Mouse (Mus musculus) heart, postnatal 14 days (tissue): ENCODE data around the gene Gjb3. TPM values are rescaled to one million over a fixed set of nuclear protein-coding genes. Genes with fewer than 3 reads are reported as not detected.

Experiments
- DNase-seq, 2 experiments: peaks; one replicate each; pipeline ENCODE4 v3.0.0; 2021 to 2022
- intact Hi-C: fragments of 180-260 bp; cut with DNase I; formaldehyde crosslinking; loops from one replicate; pipeline ENCODE4 v1.15.1; 2025
- long read RNA-seq, 2 experiments: library from polyadenylated mRNA; stranded (forward); transcript quantifications; one replicate each; pipeline ENCODE4 v2.0.0; 2021
- total RNA-seq, 2 experiments: library from RNA; stranded (reverse); gene quantifications; 2 replicates each; pipeline ENCODE4 v1.2.3; 2021

Gjb3 gene
- total RNA-seq, result under 1 TPM in 1 of 2 experiments, not detected in 1; 0.22 TPM
- long read RNA-seq, experiment 1, result 0 reads
- long read RNA-seq, experiment 2, result 0 reads

DNA sequence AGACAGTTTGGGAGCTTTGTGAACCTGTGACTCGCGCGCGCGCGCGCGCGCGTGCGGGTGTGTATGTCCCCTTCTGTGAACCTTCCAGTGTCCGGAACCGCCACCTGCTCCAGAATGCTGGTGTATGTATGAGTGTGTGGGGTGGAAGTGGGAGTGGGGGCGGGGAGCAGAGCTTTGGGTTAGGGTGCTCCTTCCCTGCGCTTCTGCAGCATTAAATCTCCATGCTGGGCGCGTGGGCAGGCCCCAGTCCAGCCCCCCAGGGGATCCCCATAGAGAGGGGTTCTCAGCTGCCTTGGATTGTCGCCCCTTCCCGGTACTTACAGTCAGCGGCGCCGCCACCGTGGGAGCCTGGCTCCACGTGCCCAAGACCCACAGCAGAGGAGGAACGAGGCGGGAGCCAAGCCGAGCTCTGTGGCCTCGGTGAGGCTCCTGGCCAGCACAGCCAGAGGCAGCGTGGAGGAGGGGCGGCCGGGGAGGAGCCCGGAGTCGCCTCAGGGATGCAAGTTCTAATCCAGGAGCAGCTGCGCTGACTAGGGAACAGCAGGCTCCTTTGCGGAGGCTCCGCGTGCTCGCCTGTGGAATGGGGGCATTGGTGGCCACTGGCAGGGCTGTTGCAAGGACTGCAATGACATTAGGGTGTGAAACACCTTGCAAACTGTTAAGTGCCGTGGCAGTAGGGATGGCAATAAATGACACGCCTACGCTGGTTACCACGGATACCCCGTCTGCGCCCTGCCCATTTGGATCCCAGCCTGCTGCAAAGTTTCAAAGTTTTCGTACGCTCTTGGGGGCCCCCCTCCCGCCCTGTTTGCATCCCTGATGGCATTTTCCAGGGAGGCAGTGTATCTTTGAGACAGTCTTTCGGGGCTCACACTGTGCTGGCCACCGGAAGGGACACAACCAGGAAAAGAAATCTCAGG, at the start of gene Gjb3:
Gjb3 (minus strand) TSS at position 664 of the 920 bp plus-strand sequence.
- intact Hi-C loops, result no loop called here

DNA sequence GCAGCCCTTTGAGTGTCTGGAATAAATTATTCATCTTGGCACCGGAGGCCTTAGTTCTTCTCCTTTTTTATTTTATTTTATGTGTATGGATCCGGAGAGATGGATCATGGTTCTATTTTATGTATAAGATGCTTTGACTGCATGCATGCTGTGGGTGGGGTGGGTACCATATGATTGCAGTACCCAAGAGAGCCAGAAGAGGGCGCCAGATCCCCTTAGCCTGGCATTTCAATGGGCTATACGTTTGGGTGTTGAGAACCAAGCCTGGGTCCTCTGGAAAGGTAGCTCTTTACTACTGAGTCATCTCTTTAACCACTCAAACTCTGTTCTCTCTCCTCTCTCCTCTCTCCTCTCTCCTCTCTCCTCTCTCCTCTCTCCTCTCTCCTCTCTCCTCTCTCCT, 46.7 kb upstream of the Gjb3 start:
- no peak for DNase-seq
- intact Hi-C loops, result no loop called here

More for the DNA sequence above, at the start of gene Gjb3:
- no peak for DNase-seq

DNA sequence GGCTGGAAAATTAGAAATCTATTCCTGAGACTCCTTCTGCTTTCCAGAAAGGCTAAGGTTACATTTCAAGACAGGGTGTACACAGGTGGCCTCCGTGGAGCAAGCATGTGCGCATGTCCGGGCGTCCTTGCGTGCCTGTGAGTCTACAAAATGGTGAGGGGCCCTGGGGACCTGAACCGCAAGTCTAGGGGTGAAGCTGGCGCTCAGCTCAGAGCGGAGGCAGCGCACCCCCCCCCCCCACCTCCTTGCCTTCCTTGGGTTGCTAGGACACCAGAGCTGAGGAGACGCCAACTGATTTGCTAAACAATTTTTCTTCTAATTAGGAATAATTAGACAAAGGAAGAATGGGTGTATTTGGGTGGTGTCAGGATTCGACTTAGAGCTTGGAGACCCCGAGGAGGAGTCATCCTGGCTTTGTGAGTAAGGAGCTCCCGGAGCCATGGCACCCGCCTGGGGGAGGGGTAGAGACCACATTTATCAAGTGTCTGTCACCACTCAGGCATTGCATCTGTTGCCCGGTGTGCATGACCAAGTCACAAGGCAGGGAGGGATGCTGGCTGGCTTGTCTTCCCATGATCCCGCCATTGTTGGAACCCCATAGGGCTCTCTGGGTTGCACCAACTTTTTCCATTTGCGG, 45.0 kb upstream of the Gjb3 start:
- intact Hi-C loops, result no loop called here
- no peak for DNase-seq

DNA sequence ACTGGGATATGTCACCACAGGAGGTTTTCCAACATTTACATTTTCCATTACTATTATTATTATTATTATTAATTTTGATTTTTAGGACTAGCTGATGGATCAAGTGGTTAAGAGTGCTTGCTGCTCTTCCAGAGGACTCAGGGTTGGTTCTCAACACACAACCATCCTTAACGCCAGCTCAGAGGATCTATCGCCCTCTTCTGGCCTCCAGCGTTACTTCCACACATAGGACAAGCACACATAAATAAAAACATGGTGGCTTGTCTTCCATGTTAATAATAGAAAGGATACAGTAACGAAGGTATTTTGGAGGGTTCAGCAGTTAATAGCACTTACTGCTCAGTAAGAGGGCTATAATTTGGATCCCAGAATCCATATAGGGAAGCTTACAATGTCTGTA, 44.0 kb upstream of the Gjb3 start:
- intact Hi-C loops, result no loop called here

DNA sequence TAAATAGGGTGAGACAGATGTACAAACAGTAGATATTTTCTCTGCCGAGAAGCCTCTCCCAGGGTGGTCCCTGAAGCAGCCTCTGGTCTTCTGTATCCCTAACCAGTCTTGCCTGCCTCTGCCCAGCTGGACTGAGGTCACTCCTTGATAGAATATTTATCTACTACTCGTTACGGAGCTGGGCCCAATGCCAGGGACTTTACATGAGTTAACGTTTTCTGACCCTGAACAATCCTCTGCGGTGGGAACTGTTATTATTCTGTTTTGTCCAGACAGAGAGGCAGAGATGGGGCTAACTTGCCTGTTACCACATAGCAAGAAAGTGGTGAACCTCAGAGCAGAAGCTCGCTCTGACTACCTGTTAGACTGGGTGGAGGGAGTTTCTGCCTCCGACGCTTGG, 42.8 kb upstream of the Gjb3 start:
- no peak for DNase-seq
- intact Hi-C loops, result no loop called here

More for the DNA sequence above, 44.0 kb upstream of the Gjb3 start:
- DNase-seq, result no peak

DNA sequence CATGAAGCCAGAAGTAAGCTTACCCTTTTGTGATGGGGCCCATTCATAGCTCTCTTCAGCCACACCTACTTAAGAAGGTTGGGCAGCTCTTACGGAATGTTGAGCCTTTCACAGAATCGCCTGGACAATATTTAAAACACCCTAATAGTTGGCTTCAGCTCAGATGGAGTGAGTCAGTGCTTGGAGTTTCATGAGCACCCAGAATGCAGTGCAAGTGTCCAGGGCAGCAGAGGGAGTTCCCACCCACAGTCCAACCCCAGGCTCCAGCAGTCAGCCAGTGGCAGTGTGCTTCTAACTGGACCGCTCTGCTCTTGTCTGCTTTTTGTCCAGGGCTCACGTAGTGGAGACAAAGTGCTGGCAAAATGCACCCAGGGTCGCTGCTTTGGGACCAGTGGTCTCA, 40.9 kb upstream of the Gjb3 start:
- intact Hi-C loops, result no loop called here
- DNase-seq, result peak; percentile 20 to 45

DNA sequence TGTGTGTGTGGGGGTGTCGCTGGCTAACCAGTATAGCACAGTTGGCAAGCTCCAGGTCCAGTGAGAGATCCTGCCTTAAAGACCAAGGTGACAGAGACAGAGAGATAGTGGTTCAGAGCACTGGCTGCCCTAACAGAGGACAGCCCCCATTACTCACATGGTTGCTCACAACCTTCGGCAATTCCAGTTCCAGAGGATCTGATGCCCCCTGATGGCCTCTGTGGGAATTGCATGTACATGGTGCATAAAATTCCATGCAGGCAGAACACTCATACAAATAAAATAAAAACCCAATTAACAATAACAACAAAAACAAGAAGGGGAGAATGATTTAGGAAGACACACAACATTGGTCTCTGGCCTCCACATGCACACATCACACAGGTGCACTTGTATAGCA, 39.8 kb upstream of the Gjb3 start:
- DNase-seq, result no peak
- intact Hi-C loops, result no loop called here

DNA sequence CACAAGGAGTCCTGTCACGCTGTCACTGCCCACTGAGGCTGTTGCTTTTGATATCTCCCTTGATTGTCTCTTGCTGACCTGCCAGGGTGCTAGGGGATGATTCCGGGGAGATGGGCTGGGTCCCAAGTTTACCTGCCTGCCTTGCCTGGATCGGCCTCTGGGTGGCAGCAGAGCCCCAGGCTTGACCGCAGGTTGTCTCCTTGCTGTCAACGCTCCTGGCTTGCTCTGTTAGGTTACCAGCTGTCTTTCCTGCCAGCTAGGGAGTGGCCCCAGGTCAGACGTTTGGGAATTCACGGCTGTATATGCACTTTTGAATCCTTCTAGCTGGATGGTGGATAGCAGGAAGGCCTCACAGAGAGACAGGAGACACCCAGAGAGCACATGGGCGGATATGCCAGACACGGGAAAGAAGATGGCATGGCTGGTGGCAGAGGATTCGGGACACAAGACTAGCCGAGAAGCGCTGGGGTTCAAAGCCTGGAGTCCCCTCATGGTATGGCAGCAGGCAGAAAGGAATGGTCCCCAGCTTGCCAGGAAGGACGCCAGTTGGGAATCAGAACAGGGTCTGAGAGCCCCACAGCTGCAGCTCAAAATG, 37.8 kb upstream of the Gjb3 start:
- intact Hi-C loops, result loop anchor here (2.0 to 5.0 kb wide), 3 partner anchors 68 to 1174 kb away; no protein-coding TSS in a partner anchor
- peak; percentile 72 to 81 for DNase-seq

DNA sequence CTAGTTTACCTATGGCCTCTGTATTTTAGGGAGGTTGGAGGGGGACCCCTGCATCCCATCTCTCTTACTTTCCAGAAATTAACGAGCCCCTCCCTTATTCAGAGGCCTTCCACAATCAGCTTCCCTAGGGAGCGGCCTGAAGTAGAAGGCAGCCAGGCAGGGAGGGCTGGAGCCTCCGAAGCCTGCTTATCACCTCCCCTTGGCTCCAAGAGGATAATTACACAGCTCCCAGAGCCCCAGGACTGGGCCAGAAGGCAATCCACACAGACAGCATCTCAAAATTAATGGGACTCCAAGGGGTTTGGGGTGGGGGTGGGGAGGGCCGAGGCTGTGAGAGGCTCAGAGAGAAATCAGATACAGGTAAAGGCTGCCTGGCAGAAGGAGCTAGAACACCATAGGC, 35.2 kb upstream of the Gjb3 start:
- peak in 1 of 2 experiments; percentile 9 for DNase-seq
- intact Hi-C loops, result loop anchor here (5.0 kb wide), 1 partner anchor 1176 kb away; no protein-coding TSS in a partner anchor

DNA sequence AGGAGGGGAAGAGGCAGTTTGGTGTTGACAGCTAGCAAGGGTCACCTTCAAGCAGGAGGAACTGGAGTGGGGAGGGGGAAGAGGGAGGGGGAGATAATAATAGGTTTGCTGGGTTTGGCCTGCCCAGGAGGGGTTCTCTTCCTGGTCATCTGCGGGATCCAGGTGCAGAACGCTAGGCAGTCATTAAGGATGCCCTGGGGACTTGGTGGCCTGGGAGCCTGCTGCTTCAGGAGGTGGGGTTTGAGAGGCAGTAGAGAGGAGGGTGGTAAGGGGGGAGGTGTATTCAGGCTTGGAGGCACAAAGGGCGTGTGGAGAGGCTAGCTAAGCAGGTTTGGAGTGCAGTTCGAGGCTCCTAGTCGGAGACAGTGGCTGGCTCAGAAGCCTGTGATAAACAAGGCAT, 34.8 kb upstream of the Gjb3 start:
- intact Hi-C loops, result loop anchor here (5.0 kb wide), 1 partner anchor 1177 kb away; no protein-coding TSS in a partner anchor
- DNase-seq, result no peak

DNA sequence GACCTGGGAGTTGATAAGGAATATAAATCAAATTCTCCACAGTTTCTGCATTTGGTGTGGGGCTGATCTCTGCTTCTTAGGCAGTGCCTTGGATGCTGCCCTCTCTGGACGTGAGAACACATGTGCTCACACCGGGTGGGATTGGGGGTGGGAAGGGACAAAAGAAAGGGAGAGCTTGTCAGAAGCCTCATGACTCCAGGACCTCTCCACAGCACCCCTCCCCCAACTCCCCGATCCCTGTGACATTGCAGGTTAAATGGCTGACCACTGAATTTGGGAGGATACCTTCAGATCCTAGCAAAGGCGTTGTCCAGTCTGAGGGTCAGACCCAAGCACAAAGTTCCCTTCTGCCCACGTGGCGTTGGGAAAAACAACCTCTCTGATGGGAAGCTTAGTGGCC, 33.8 kb upstream of the Gjb3 start:
- intact Hi-C loops, result no loop called here
- no peak for DNase-seq

DNA sequence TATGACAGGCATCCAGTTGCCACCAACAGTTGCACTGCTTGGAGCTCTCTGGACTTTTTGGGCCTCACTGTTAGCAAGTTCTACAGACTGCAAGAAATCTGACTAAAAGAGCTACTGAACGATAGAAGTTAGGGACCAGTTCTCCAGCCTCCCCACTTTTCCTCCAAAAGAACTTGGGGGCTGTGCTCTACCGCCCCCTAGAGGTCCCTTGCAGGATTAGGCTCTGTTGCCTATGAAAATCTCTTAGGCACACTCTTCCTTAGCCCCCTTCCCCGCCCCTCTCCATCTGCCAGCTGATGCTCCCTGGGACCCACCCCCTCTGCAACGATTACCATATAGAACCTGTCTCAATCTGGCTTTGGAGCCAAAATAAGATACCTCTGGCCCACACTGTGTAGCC, 32.7 kb upstream of the Gjb3 start:
- no peak for DNase-seq
- intact Hi-C loops, result no loop called here

DNA sequence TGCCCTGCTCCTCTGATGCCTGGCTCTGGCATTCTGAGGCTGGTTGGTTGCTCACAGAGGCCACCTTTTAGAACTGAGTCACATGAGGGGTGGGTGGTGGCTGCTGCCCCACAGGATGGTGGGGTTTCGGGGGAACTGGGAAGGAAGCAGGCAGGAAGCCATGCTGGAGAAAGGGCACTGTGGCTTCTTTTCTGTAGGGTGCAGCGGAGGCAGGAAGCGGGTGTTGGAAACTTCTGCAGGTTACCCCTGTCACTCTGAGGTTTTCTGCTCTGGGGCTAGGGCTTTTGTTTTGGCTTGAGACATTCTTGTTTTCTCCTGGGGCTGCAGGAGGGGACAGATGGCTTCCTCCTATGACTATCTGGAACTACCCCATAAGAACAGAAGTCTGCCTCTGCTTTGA, 31.9 kb upstream of the Gjb3 start:
- DNase-seq, result no peak
- intact Hi-C loops, result no loop called here

DNA sequence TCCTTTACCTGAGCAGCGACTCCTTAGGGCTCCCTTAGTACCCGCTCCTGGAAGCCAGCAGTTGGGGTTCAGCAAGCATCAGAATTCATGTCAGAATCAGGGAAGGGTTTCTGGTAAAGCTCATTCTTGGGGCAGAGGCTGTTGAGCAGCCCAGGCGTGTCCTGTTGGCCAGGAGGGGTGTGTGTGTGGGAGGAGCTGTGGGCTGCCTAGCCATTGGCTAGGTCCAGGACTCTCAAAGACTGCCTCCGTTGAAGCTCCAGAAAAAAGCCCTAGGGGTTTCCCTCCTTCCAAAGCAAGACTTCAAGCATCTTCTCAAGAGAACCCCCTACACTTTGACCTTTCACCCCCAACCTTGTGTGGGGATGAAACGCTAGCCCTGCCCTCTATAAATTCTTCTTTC, 27.4 kb upstream of the Gjb3 start, which contains the start of gene Gjb5:
Gjb5 (minus strand) TSS at position 164 of the 400 bp plus-strand sequence.
- DNase-seq, result peak in 1 of 2 experiments; percentile 14
- intact Hi-C loops, result no loop called here

DNA sequence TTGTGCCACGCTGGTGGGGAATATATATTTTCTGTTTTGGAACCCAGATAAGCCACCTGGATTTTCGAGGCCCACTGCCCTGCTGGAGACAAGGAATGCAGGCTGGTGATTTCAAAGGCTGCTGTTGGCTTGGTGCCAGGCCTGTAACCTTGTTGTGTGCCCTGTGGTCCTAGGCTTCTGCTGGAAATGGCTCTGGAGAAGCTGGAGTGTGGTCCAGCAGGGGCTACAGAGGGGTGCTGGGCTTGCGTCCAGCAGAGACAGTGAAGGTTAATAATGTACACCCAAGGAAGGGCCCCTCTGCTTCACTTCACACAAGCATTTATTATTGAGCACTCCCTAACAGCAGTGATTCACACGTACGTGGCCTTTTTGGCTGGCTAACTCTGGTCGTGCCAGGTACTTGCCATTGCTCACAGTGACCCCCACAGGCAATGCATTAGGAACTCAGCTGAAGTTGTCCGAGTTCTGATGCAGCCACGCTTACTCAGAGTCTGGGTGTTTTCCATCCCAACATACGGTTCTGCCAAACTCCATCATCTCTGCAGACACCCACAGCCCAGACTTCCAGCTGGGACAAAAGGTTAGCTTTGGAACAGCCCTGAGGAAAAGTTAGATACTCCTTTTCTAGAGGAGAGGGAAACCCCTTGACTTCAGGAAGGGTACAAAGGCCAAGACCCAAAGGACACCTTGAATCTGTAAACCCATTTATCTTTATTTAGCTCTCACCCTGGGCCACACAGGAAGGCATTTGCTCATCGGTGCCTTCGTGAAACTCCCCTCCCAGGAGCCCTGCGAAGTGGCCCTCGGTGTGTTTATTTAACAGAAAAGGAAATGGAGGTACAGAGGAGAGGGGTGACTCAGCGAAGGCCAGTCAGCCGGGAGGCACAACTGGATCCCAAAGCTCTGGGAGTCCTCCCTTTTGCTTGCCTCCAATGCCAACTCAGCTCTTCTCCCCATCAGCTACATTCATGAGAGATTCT, 24.2 kb upstream of the Gjb3 start:
- intact Hi-C loops, result no loop called here
- DNase-seq, result peak in 1 of 2 experiments; percentile 21

DNA sequence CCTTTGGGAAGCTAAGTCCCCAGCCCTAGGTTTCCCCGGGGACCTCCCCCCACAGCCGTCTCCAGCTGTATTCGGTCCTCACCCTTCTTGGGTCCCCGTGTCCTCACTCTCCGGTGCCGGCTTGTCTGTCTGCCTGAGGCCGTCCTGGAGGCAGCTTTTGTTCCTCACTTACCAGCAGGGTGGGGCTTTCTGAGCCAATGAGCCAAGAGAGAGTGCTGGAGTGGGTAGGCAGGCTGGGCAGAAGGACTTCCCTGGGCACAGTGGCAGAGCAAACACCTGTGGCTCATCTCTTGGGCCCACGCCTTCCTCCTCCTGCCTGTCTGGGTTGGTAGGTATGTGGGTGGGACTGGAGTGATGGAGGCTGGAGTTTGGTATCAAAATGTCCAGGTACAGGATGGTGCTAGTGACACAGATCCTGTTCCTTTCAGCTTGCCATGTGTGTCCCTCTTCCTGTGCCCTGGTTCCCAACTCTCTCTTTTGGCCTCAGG, 23.4 kb upstream of the Gjb3 start, which contains the start of gene Gjb4:
Gjb4 (minus strand) TSS at position 131 of the 488 bp plus-strand sequence.
- DNase-seq, result no peak
- intact Hi-C loops, result no loop called here

DNA sequence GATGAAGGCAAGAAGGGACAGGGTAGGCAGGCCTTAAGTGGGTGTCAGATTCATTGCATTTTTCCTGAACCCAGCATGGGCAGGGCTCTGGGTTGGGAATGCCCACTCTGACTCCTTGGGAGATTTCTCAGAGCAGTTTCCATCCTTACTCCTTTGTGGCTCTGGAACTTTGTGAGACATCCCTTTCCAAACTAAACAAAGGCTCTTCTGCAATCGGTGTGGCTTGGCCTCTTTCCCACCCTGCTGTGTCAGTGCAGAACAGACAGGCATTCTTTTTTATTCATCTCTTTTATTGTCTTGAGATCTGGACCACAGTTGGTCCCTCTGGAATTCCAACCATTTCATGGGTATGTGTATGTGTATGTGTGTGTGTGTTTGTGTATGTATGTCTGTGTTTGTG, 21.9 kb upstream of the Gjb3 start:
- intact Hi-C loops, result no loop called here
- DNase-seq, result no peak

DNA sequence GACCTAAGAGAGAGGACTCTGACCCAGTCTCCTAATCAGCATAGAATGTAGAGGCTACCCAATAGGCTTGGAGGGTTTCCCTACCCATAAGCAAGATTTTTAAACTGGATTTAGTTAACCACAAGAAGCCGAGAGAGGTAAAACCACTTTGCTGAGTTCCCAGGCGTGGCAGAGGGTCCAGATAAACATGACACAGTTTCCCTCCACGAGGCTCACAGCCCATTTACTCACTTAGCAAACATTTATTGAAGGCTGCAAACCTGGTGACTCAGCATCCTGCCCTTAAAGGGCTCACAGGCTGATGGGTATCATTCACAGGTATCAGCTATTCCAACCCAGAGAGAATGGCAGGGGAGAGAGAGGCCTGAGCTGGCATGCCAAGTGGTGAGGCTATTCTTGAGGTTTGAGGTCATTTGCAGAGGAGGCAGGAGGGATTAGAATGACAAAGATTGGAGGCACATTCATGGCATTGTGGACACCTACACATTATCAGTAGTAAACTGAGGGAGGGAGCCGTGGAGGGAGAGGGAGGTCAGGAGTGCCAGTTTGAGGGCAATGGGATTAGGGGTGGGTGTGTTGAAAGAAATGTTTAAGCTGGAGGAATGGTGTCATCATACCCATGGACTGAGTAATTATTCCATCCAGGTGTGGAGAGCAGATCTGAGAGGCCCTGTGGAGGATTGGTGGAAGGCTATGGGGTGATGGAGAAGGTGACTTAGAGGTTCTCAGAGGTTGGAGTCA, 19.1 kb upstream of the Gjb3 start:
- no peak for DNase-seq
- intact Hi-C loops, result no loop called here

DNA sequence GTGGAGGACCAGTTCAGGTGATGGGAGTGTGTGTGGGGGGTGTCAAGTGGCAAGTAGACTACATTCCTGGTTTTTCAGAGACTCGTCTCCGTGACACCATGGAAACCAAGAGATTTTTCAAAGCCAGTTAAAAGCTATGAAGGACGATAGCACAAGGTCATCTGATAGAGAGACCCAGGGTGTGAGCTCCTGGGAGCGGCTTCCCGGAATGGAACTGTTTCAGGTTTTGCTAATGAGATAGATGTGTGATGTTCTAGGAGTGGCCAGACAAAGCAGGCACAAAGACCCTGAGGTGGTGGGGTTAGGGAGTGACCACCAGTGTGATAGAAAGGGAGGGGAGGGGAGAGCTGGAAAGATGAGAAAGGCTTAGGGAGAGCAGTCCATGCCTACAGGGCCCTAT, 14.4 kb upstream of the Gjb3 start:
- DNase-seq, result no peak
- intact Hi-C loops, result no loop called here
